Mouse (Mus musculus): ENCODE measurements around the gene Snx10. TPM values are rescaled to one million over a fixed set of nuclear protein-coding genes. Genes with fewer than 3 reads are reported as not detected.

The Snx10 gene
- total RNA-seq, 4 experiments from 2014 or later, result 11.5 to 17.2 (median 14.1) TPM

DNA sequence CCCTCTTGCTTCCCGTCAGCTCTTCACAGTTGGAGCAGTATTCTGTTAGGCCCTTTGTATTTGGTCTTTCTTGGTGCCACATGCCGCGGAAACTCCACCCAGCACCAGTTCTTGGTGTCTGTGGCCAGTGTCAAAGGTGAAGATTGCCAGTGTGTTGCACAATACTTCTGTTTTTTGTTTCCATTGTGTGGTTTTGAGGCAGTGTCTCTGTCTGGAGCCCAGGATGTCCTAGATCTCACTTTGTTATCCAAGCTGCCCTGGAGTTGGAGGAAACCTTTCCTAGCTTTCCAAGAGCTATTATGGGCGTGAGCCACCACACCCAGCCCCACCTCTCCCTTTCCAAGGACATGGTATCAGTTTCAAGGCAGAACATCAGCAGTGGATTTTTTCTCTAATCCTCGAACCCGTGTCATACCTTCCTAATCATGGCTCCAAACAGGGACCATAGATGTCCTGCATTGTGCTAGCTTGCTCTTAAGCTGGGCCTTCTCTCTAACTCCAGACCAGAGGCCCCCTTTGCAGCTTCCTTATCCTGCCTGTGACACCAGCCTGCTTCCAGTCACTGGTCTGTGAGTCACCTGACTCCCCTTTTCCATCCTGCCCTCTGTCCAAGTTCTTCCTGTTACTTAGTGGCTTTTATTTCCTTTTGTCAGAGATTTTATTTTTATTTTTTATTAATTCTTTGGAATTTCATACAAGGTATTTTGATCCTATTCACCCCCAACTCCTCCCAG lies 9.9 kb downstream of the Snx10 start:
- DNase-seq (ENCODE audit: low spot score), result no peak

GRCm38 (mm10) chr6:51535571-51535970 lies 11.9 kb downstream of the Snx10 start:
- no peak for DNase-seq (ENCODE audit: low spot score)

DNA sequence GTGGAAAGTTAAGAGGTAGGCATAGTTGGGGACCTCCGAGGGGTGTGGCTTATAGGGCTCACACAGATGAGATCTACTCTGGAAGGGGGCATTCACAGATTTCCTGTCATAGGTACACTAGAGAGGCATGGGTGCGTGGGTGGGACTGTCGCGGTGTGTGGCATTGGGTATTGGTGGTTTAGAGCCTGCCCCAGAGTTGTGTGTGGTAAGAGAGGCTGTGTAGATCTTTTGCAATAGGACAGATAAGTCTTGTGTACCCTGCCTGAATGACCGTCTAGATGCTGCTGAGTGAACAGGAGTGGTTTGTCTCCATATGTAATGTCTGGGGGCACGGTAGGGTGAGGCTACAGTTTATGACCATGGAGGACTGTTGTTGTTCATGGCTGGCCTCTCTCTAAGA lies 16.8 kb downstream of the Snx10 start:
- no peak for DNase-seq (ENCODE audit: low spot score)

DNA sequence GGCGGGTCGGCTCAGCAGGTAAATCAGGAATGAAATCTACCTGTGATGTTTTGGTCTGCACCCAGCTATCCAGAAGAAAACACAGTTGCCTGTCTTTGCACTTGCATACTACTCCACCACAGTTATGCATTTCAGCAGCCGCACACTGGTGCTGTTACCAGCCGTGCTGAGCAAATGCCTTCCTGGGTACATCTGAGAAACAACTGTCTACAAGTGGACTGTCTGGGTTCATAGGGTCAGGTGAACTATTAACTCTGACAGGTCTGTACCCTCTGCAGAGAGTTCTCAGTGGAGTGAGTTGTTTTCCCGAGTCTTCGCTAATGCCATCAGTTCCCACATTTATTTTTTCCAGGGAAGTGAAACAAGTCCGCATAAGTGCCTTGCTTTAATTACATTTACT lies 17.7 kb downstream of the Snx10 start:
- DNase-seq (ENCODE audit: low spot score), result no peak

GRCm38 (mm10) chr6:51542147-51542546 lies 18.4 kb downstream of the Snx10 start:
- no peak for DNase-seq (ENCODE audit: low spot score)

GRCm38 (mm10) chr6:51543639-51544117 lies 20.0 kb downstream of the Snx10 start:
- no peak for DNase-seq (ENCODE audit: low spot score)

- DNase-seq (ENCODE audit: low spot score), result peak; percentile 71
Measured at GRCm38 (mm10) chr6:51544118-51544681, 20.5 kb downstream of the Snx10 start.

- DNase-seq (ENCODE audit: low spot score), result peak; percentile 71
Measured at GRCm38 (mm10) chr6:51545219-51545859, 21.6 kb downstream of the Snx10 start.

DNA sequence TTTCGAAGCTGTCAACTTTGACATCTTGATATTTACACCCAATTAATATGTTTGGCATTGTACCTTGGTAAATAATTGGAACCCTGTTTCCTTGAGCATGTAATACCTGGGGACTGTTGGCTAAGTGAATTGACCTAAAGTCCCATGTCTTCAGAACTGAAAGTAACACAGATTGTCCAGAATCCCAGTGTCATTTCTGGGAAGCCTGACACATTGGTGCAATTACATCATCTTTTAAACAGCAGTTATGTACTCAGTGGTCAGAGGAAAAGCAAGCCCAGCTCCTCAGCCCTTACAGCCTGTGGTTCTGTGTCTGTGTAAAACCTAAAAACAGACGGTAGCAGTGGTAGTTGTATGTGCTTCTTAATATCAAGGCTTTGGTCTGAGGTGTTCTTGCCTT lies 22.4 kb downstream of the Snx10 start:
- no peak for DNase-seq (ENCODE audit: low spot score)

GRCm38 (mm10) chr6:51548757-51549156 lies 25.1 kb downstream of the Snx10 start:
- no peak for DNase-seq (ENCODE audit: low spot score)

- DNase-seq (ENCODE audit: low spot score), result no peak
Measured at GRCm38 (mm10) chr6:51551267-51551802, 27.6 kb downstream of the Snx10 start.

DNA sequence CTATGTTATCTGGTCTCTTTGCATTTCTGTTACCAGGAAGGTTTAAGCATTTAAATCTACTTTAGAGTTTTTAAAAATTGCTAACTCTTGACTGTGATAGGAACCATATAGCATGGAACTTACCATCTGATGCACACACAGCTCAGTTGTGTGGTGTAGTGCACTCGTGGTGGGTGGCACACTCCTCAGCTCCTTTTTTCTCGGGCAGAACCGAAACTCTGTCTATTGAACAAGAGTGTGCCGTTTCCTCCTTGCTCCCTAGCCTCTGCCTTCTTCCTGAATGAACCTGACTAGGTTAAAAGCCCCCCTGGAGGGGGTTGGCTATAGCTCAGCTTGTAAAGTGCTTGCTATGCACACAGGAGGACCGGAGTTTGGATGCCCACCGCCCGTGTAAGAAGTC lies 32.9 kb downstream of the Snx10 start:
- no peak for DNase-seq (ENCODE audit: low spot score)

- DNase-seq (ENCODE audit: low spot score), result peak; percentile 41
Measured at GRCm38 (mm10) chr6:51558311-51558710, 34.6 kb downstream of the Snx10 start.

- DNase-seq (ENCODE audit: low spot score), result no peak
Measured at GRCm38 (mm10) chr6:51566771-51567680, 43.3 kb downstream of the Snx10 start.

- no peak for DNase-seq (ENCODE audit: low spot score)
Measured at GRCm38 (mm10) chr6:51569086-51569485, 45.4 kb downstream of the Snx10 start.

- no peak for DNase-seq (ENCODE audit: low spot score)
Measured at GRCm38 (mm10) chr6:51573136-51573535, 49.4 kb downstream of the Snx10 start.

DNA sequence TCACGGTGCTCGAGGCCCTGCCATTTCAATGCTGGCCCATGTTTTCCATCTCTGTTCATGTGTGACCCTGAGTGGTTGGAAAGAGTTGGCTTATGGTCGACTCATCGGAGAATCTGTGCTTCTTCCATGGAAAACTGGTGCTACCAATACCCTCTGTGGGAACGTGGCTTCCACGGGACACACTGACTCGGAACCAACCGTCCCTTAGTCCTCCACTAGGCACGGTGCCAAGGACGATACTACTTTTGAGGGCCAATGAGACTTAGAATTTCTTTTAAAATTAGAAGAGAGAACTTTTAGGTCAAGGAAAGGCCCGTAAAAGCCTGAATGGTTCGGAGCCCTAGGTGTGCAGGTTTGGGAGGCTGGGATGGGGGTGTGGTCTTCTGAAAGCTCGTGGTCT lies 50.4 kb downstream of the Snx10 start:
- DNase-seq (ENCODE audit: low spot score), result no peak

GRCm38 (mm10) chr6:51578415-51578814 lies 54.7 kb downstream of the Snx10 start:
- DNase-seq (ENCODE audit: low spot score), result no peak

- peak; percentile 79 for DNase-seq (ENCODE audit: low spot score)
Measured at GRCm38 (mm10) chr6:51580040-51580680, 56.5 kb downstream of the Snx10 start.

DNA sequence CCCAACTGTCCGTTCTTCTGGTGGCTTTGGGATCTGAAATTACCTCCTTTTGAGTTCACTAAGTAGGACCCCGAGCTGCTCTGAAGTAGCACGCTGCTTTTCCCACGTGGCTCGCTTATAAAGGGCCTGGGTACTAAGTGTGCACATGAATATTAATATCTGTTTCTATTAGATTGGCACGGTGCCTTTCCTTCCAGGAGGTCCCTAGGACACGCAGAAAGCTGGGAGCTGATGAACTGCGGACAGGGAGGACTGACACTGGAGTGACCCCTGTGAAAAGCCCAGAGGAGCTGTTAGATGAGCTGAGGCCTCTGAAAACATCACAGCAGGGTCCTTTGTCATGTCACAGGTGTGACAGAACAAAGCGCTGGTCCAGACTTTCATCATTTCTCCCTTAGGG lies 57.7 kb downstream of the Snx10 start:
- no peak for DNase-seq (ENCODE audit: low spot score)

DNA sequence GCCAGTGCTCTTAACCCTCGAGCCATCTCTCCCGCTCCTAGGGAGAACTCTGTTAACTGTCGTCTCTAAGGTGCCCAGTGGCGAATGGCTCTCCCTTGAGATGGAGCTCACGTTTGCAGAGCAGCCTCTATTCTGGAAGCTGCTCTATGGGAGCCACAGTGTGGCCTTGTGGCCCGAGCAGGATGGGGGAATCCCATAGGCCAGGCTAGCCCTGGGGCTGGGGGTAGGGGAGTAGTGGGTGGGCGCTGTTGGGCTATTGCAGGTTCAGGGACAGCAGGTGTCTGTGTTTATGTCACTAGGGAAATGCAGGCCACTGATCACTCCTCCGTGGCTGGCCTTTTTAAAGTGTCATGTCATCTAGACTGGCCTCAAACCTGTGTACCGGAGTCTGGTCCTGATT lies 58.4 kb downstream of the Snx10 start:
- no peak for DNase-seq (ENCODE audit: low spot score)

Data from heart, adult 8-10 months (tissue).